Mouse (Mus musculus) forebrain, embryonic 10.5 days (tissue): ENCODE measurements around the gene Bcor. TPM values are rescaled to one million over a fixed set of nuclear protein-coding genes. Genes with fewer than 3 reads are reported as not detected.

Experiments
- DNase-seq: peaks from one replicate; pipeline ENCODE4 v3.0.0-alpha.2; 2017; ENCODE audit warnings: low spot score; ENCODE audit errors: extremely low spot score
- H3K27ac ChIP-seq: fragments of 300-500 bp; sonication (generic); 2 replicates; pipeline ENCODE4 v1.5.1; 2016; ENCODE audit warnings: mild to moderate bottlenecking
- H3K27me3 ChIP-seq: fragments of 300-500 bp; sonication (generic); 2 replicates; pipeline ENCODE4 v1.6.1; 2016; ENCODE audit warnings: mild to moderate bottlenecking; ENCODE audit not compliant: poor library complexity, severe bottlenecking
- H3K36me3 ChIP-seq: fragments of 300-500 bp; sonication (generic); replicated peaks from 2 replicates; pipeline ENCODE4 v1.6.1; 2016; ENCODE audit warnings: mild to moderate bottlenecking, moderate library complexity
- H3K4me1 ChIP-seq: fragments of 300-500 bp; sonication (generic); 2 replicates; pipeline ENCODE4 v1.6.1; 2016
- H3K4me3 ChIP-seq: fragments of 300-500 bp; sonication (generic); 2 replicates; pipeline ENCODE4 v1.5.1; 2016; ENCODE audit warnings: mild to moderate bottlenecking, moderate library complexity
- H3K9me3 ChIP-seq: fragments of 300-500 bp; sonication (generic); 2 replicates; pipeline ENCODE4 v1.6.1; 2016; ENCODE audit warnings: mild to moderate bottlenecking, moderate library complexity
- WGBS: fragments of 180-500 bp; shearing (Covaris S2); methylation state at CpG from one replicate; pipeline ENCODE4 v1.1.7; 2016; 5-methylcytosine and 5-hydroxymethylcytosine counted together
- polyA plus RNA-seq: library from polyadenylated mRNA; unstranded; fragments of >200 nt; fragmentation: Nextera tagmentation; extraction: Ambion mirVana; gene quantifications from 2 replicates; pipeline ENCODE4 v1.2.1, GENCODE M21; 2016

Bcor gene
- polyA plus RNA-seq, 1 experiment from 2014 or later, result 18.9 TPM

DNA sequence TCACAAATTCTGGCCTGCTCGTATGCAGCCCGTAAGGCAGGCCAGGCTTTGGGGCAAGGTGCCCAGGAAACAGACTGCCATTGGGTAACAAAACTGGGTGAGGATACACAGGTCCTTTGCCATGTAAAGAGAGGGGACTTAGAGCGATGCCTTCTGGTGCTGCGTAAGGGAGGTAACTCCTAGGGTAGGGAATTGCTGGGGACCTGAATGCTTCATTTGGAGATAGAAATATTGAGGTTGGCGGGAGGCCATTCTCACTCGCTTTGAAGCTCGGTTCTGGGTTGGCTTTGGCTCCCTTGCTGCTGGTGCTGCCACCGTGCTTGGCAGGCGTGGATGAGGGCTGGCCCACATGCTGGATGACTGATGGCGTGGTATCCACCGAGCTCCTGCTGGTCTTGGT is 102.9 kb downstream of the Bcor start:
- Histone ChIP-seq H3K4me1 (peaks cover 27% of the 10 kb centered on the region), H3K9me3 (no peaks in the 10 kb centered on the region), H3K27me3 (peaks cover 60% of the 10 kb centered on the region), H3K4me3 (no peak overlapping the region), H3K27ac (no peak overlapping the region), H3K36me3 (peaks cover 76% of the 10 kb centered on the region)
- no peak for DNase-seq
- WGBS, result 97% methylated on average over 11 of the region's 11 CpGs

DNA sequence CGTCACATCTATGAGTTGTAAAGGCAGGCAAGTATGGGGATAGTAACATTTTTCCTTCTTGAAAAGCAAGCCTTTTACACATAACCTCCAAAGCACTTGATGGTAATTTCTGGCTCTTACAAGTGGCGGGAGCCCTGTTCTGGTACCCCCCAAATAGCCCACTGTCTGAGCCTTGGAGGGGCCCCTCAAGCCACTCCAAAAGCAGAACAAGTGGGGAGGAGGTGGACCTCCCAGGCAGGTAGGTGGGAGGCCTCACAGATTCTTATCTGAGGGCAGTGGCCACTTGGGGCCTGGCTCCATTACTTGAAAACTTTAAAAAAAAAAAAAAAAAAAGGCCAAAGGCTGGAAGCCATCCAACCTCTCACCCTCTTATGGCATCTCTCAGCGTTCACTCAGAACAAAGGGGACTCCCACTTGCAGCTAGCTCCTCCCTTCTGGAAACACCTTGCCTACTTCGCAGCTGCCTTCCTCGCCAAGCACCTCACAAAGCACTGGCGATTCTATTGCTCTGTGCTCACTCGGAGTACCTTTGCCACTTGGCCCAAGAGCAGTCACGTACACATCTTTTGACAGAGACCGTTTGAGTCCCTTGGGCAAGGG is 106.7 kb downstream of the Bcor start:
- Histone ChIP-seq H3K4me1 (peaks cover 7% of the 10 kb centered on the region), H3K9me3 (no peaks in the 10 kb centered on the region), H3K27me3 (peaks cover 49% of the 10 kb centered on the region), H3K36me3 (peaks cover 94% of the 10 kb centered on the region), H3K27ac (no peak overlapping the region), H3K4me3 (no peak overlapping the region)
- DNase-seq, result no peak
- WGBS, result 80% methylated on average over 9 of the region's 9 CpGs

DNA sequence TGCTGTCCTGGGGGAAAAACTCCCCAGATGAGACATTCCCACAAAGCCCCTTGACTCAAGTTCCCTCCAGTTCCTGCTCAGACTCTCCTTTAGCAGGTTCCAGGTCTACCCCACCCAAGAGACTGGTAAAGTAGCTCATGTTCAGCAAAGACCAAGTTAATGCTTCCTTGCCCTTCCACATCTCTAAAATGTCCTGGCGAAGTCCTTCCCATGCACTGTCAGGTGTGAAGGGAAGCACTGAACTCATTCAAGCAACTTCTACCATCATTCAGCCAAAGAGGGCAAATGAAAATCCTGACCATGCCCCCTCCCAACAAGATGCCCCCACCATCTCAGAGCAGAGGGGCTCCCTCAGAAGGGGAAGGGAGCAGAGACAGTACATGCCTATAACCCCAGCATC is 107.5 kb downstream of the Bcor start:
- H3K9me3 ChIP-seq, result no peaks in the 10 kb centered on the region
- peaks cover 49% of the 10 kb centered on the region for H3K27me3 ChIP-seq
- H3K36me3 ChIP-seq, result peaks cover 94% of the 10 kb centered on the region
- WGBS, result 92% methylated on average over 1 of the region's 1 CpGs
- DNase-seq, result no peak
- peaks cover 15% of the 10 kb centered on the region for H3K4me1 ChIP-seq
- H3K27ac ChIP-seq, result no peak overlapping the region
- no peak overlapping the region for H3K4me3 ChIP-seq

DNA sequence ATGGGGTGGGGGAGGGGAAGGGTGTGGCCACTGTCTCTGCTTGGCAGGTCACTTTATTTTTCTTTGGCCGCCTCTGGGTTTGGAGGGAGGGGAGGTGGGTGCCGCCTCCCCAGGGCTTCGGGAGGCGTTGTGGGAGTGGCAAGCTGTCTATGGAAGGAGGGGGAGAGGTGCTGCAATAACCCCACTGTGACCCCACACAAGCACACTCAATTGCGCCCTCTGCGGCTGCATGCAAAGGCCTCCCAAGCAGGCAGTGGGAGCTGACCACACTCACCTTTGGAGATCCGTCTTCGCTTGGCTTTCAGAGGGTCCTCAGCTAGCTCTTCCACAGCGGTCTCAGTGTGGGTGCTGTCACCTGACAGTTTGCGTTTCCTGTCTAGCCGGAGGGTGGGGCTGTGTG is 111.4 kb downstream of the Bcor start:
- Histone ChIP-seq H3K36me3 (peaks cover 91% of the 10 kb centered on the region), H3K27ac (no peak overlapping the region), H3K4me1 (peaks cover 26% of the 10 kb centered on the region), H3K9me3 (no peaks in the 10 kb centered on the region), H3K4me3 (no peak overlapping the region), H3K27me3 (peaks cover 74% of the 10 kb centered on the region)
- no peak for DNase-seq
- WGBS, result 61% methylated on average over 11 of the region's 11 CpGs

DNA sequence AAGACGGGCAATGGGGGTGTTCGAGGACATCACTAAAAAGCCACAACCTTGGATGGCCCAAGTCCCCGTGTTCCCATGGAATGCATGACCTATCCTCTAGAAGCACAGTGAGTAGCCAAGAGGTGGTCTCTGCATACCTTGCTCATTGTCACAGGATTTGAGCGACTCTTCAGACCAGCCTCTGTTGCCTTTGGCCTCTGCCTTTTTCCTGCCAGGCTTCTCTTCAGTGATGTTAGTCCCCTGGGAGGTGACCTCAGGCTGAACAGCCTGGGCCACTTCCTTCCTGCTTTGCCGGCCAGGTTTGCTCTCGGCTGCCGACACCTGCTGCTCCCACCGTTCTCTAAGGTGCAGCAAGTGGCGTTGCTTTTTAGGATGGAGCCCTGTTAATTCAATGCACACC is 112.0 kb downstream of the Bcor start:
- Histone ChIP-seq H3K27me3 (peaks cover 76% of the 10 kb centered on the region), H3K4me1 (peaks cover 26% of the 10 kb centered on the region), H3K27ac (no peak overlapping the region), H3K9me3 (no peaks in the 10 kb centered on the region), H3K4me3 (no peak overlapping the region), H3K36me3 (peaks cover 91% of the 10 kb centered on the region)
- 42% methylated on average over 9 of the region's 9 CpGs for WGBS
- no peak for DNase-seq

DNA sequence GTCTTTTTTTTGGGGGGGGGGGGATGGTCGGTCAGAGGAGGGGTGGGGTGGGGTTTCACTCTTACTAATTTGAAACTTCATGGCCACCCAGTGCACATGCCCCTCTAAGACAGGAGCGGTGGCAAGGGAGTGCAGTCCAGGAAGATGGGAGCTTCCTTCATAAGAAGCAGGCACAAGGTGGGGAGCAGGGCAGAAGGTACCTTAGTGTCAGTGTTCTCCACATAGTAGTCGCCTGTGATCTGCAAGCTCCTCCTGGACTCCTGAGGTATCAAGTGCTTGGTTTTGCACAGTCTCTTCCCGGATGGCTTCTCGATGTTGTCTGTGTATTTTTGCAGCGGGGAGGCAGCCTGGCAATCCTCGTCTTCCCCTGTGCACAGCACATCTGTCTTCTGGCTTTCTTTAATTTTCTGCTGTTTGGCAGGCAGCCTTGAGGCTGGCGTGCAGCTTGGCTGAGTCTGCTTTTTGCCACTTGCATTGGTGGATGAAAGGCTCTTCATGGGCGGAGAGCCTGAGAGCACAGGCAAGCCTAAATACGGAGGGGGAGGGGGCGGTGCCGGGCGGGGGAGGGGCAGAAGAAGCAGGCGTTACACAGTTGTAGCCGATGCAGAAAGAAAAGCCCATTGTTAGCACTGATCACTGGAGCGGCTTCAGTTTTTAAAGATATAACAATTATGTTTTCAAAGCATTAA is 112.8 kb downstream of the Bcor start:
- H3K9me3 ChIP-seq, result no peaks in the 10 kb centered on the region
- WGBS, result 31% methylated on average over 13 of the region's 16 CpGs
- H3K27ac ChIP-seq, result no peak overlapping the region
- peaks cover 26% of the 10 kb centered on the region for H3K4me1 ChIP-seq
- H3K4me3 ChIP-seq, result no peak overlapping the region
- H3K36me3 ChIP-seq, result peaks cover 92% of the 10 kb centered on the region
- no peak for DNase-seq
- peaks cover 76% of the 10 kb centered on the region for H3K27me3 ChIP-seq

DNA sequence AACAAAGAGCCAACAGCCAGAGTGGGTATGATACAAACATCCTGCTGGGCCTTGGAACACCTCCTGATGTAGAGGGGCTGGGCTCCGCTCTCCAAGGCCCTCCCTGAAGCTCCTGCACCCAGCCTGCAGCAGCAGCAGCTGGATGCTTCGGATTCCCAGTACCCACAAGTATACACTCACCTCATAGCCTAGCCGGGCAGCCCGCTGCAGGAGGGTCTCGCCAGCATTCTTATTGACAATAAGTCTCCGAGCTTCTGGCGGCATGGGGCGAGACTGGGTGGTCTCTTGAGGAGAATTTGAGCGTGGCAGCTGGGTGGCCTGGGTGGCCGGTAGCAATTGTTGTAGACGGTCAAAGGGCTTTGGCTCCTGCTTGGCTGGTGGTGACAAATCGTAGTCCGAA is 113.5 kb downstream of the Bcor start:
- H3K4me1 ChIP-seq, result peaks cover 26% of the 10 kb centered on the region
- H3K36me3 ChIP-seq, result peaks cover 93% of the 10 kb centered on the region
- WGBS, result 59% methylated on average over 13 of the region's 13 CpGs
- no peaks in the 10 kb centered on the region for H3K9me3 ChIP-seq
- no peak overlapping the region for H3K4me3 ChIP-seq
- DNase-seq, result no peak
- no peak overlapping the region for H3K27ac ChIP-seq
- H3K27me3 ChIP-seq, result peaks cover 76% of the 10 kb centered on the region

DNA sequence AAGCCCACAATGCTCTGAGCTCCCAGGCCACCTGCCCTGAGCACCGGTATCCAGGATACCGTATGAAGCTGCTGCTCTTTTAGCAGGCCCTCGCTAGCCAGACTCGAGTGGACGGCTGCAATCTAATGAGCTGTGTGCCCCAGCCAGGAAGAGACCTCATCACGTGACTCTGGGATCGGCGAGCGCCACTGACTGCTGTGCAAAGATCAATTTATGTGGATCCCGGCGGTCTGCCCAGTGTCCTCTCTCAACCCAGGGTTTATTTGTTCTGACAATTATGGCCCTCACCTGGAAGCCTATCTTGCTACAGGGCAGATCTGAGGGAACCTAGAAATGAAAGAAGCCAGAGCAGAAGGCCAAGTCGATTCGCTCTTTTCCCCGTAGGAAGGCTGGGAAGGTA is 116.8 kb downstream of the Bcor start:
- Histone ChIP-seq H3K36me3 (peaks cover 94% of the 10 kb centered on the region), H3K9me3 (no peaks in the 10 kb centered on the region), H3K4me3 (no peak overlapping the region), H3K4me1 (peaks cover 18% of the 10 kb centered on the region), H3K27me3 (peaks cover 50% of the 10 kb centered on the region), H3K27ac (no peak overlapping the region)
- WGBS, result 89% methylated on average over 14 of the region's 14 CpGs
- DNase-seq, result no peak

DNA sequence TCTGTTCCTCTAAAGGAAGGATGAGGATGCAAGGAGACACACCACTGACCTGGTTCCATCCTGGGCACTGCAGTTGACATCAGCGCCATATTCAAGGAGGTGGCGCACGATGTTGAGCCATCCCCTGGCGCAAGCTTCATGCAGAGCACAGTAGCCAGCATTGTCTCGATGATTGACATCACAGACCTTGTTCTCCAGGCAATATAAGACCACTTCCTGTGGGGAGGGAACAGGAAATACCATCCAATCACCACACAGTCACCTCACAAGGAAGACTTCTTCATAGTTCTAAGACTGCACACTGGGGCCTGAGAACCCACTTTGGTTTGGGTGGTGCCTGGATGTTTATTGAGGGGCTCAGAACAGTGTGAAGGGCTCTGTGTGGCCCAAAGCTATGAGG is 118.7 kb downstream of the Bcor start:
- Histone ChIP-seq H3K4me3 (no peak overlapping the region), H3K9me3 (no peaks in the 10 kb centered on the region), H3K27ac (no peak overlapping the region), H3K4me1 (no peaks in the 10 kb centered on the region), H3K27me3 (peaks cover 31% of the 10 kb centered on the region), H3K36me3 (peaks cover 94% of the 10 kb centered on the region)
- 88% methylated on average over 5 of the region's 5 CpGs for WGBS
- DNase-seq, result no peak

DNA sequence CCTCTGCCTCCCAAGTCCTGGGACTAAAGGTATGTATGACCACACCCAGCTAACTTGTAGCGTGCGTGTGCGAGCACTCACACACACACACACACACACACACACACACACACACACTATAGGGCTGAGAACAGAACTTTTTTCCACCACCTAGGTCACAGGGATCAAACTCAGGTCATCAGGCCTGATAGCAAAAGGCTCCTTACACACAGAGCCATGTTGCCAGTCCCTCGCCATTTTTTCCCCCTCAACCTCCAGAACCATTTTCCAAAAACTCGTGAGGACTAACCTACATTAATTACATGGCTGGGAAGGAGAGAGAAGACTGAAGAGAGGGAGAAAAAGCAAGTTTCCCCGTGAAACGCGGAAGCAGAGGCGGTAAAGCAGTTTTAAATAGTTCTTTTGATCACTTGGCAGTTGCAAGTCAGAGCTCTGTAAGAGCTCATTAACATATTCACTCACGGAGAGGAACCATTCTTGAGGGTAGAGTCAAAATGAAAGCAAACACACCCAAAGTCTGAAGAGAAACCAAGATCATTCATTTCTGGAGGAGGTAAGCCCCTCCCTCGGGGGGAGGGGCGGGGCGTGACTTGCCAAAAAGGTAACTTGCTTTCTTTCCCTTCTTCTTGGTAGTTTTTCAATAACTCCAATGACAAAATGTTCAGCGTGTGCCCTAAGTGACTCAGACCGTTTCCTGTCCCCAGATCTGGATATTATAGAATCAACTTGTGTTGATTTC is 145.3 kb downstream of the Bcor start:
- no peaks in the 10 kb centered on the region for H3K36me3 ChIP-seq
- H3K4me3 ChIP-seq, result no peak overlapping the region
- peaks cover 31% of the 10 kb centered on the region for H3K27me3 ChIP-seq
- WGBS, result 60% methylated on average over 15 of the region's 15 CpGs
- H3K4me1 ChIP-seq, result no peaks in the 10 kb centered on the region
- DNase-seq, result no peak
- no peaks in the 10 kb centered on the region for H3K9me3 ChIP-seq
- H3K27ac ChIP-seq, result no peak overlapping the region

DNA sequence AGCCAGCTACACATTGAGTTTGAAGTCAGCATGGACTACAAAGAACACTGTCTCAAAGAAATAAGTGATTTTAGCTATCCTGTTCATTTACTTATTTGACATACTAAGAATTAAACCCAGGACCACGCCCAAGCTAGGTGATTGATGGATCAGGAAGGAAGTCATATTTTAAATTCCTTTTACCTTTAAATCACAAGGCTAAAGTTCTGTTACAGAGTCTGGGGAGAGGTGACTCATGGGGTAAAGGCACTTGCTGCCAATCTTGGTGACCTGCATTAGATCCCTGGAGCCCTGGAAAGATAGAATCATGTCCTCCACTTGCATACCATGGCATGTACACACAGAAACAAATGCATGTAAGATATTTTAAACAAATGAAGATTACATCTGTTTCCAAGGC is 149.5 kb downstream of the Bcor start:
- Histone ChIP-seq H3K4me3 (no peak overlapping the region), H3K27me3 (peaks cover 72% of the 10 kb centered on the region)
- WGBS, result 85% methylated on average over 1 of the region's 1 CpGs

DNA sequence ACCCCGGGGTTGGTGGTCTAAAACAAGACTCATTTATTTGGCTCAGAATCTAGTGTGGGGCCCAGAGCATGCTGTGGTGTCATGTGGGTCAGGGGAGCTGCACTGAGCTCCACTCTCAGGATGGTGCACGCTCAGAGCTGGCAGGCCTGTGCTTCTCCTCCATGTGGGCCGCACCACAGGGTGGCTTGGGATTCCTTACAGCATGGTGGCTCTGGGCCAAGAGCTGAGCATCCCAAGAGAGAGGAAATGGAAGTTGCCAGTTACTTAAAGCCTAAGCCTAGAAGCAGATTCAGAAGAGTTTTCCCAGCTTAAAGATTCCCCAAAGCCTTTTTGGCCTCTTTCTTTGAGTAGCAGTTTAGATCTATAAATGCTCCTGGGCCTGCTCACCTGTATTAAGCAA is 151.1 kb downstream of the Bcor start:
- Histone ChIP-seq H3K27ac (no peak overlapping the region), H3K9me3 (no peaks in the 10 kb centered on the region), H3K36me3 (no peaks in the 10 kb centered on the region), H3K4me3 (no peak overlapping the region), H3K27me3 (peaks cover 80% of the 10 kb centered on the region), H3K4me1 (peaks cover 49% of the 10 kb centered on the region)
- WGBS, result 48% methylated on average over 3 of the region's 3 CpGs
- DNase-seq, result no peak

More for the DNA sequence above, 149.5 kb downstream of the Bcor start:
- no peak for DNase-seq
- Histone ChIP-seq H3K27ac (no peak overlapping the region), H3K4me1 (peaks cover 32% of the 10 kb centered on the region), H3K36me3 (no peaks in the 10 kb centered on the region), H3K9me3 (no peaks in the 10 kb centered on the region)
